Mouse (Mus musculus) CH12.LX (cell line): ENCODE results near the gene Fbxl17. TPM values are rescaled to one million over a fixed set of nuclear protein-coding genes. Genes with fewer than 3 reads are reported as not detected.

Experiments
- DNase-seq: peaks from one replicate; pipeline ENCODE4 v3.0.0-alpha.2; 2013; ENCODE audit errors: extremely low read depth
- H3K27ac ChIP-seq: 2 replicates; pipeline ENCODE4 v1.5.1; 2012; ENCODE audit warnings: low read depth, mild to moderate bottlenecking, control low read depth, moderate library complexity; ENCODE audit not compliant: insufficient read depth
- H3K27me3 ChIP-seq: replicated peaks from 2 replicates; pipeline ENCODE3; 2012; ENCODE audit warnings: inconsistent platforms
- H3K36me3 ChIP-seq, 2 experiments: replicated peaks in 1 of 2; 2 replicates each; pipeline versions ENCODE3 to v1.6.1; 2012; ENCODE audit warnings: inconsistent platforms in 1 of 2, low read length in 1 of 2, mild to moderate bottlenecking in 1 of 2, mixed read lengths in 1 of 2, moderate library complexity in 1 of 2; ENCODE audit not compliant: control insufficient read depth in 1 of 2, insufficient read depth in 1 of 2
- H3K4me1 ChIP-seq, 2 experiments: 2 replicates each; pipeline ENCODE4 v1.6.1; 2012; ENCODE audit warnings: inconsistent platforms in 1 of 2, moderate library complexity in 1 of 2; ENCODE audit not compliant: insufficient read depth in 2 of 2, control insufficient read depth in 1 of 2
- H3K4me2 ChIP-seq: 2 replicates; pipeline ENCODE4 v1.6.1; 2012; ENCODE audit warnings: low read depth, mild to moderate bottlenecking, control low read depth; ENCODE audit not compliant: poor library complexity, insufficient read depth, severe bottlenecking
- H3K4me3 ChIP-seq, 3 experiments: fragments of 150-350 bp in 1 of 3; sonication (generic) in 1 of 3; replicated peaks in 1 of 3; 2 replicates each; pipeline versions ENCODE3 to v1.5.1; 2011 to 2012; ENCODE audit warnings: low read depth in 2 of 3, low read length in 2 of 3, mild to moderate bottlenecking in 2 of 3, moderate library complexity in 2 of 3, control low read depth in 1 of 3, improper control_type of control experiment in 1 of 3, inconsistent platforms in 1 of 3, mixed read lengths in 1 of 3; ENCODE audit not compliant: poor library complexity in 1 of 3
- H3K79me2 ChIP-seq: replicated peaks from 2 replicates; pipeline ENCODE4 v1.6.1; 2012; ENCODE audit warnings: mild to moderate bottlenecking, moderate library complexity; ENCODE audit not compliant: control insufficient read depth, poor library complexity, insufficient read depth, severe bottlenecking; ENCODE audit errors: extremely low read depth
- H3K9ac ChIP-seq: 2 replicates; pipeline ENCODE4 v1.6.1; 2012; ENCODE audit warnings: low read depth, mild to moderate bottlenecking, control low read depth, moderate library complexity; ENCODE audit not compliant: insufficient read depth
- H3K9me3 ChIP-seq: replicated peaks from 2 replicates; pipeline ENCODE3; 2012; ENCODE audit warnings: low read length, inconsistent platforms, mixed read lengths
- BHLHE40 ChIP-seq: IDR thresholded peaks from 2 replicates; pipeline ENCODE4 v1.6.1; 2011; ENCODE audit warnings: mild to moderate bottlenecking, low read depth, low read length, improper control_type of control experiment
- CHD1 ChIP-seq: IDR thresholded peaks from 2 replicates; pipeline ENCODE4 v1.6.1; 2012; ENCODE audit warnings: low read depth, low read length, improper control_type of control experiment, inconsistent platforms
- CTCF ChIP-seq, 2 experiments: IDR thresholded peaks in 1 of 2; conservative IDR thresholded peaks in 1 of 2; 2 replicates each; pipeline ENCODE4 v1.5.1; 2011 to 2012; ENCODE audit warnings: low read depth in 2 of 2, low read length in 2 of 2, improper control_type of control experiment in 1 of 2, inconsistent platforms in 1 of 2, mild to moderate bottlenecking in 1 of 2, moderate library complexity in 1 of 2
- EP300 ChIP-seq: IDR thresholded peaks from 2 replicates; pipeline ENCODE4 v1.6.1; 2011; ENCODE audit warnings: low read length, improper control_type of control experiment
- ETS1 ChIP-seq: conservative IDR thresholded peaks from 2 replicates; pipeline ENCODE4 v1.6.1; 2012; ENCODE audit warnings: low read depth, mild to moderate bottlenecking, inconsistent platforms, low read length, improper control_type of control experiment, moderate library complexity
- GABPA ChIP-seq: IDR thresholded peaks from 2 replicates; pipeline ENCODE4 v1.6.1; 2012; ENCODE audit warnings: low read depth, low read length, improper control_type of control experiment, inconsistent platforms; ENCODE audit not compliant: insufficient replicate concordance
- HCFC1 ChIP-seq: IDR thresholded peaks from 2 replicates; pipeline ENCODE4 v1.6.1; 2012; ENCODE audit warnings: low read depth, mild to moderate bottlenecking, inconsistent platforms, low read length, improper control_type of control experiment
- IRF4 ChIP-seq: IDR thresholded peaks from 2 replicates; pipeline ENCODE4 v1.6.1; 2014; ENCODE audit warnings: low read depth, mild to moderate bottlenecking, inconsistent platforms, low read length, improper control_type of control experiment
- JUND ChIP-seq: conservative IDR thresholded peaks from 2 replicates; pipeline ENCODE4 v1.6.1; 2011; ENCODE audit warnings: low read depth, low read length, improper control_type of control experiment
- MEF2A ChIP-seq: IDR thresholded peaks from 2 replicates; pipeline ENCODE4 v1.6.1; 2014; ENCODE audit warnings: low read depth, mild to moderate bottlenecking, inconsistent platforms, low read length, improper control_type of control experiment, borderline replicate concordance
- MXI1 ChIP-seq: IDR thresholded peaks from 2 replicates; pipeline ENCODE4 v1.6.1; 2011; ENCODE audit warnings: mild to moderate bottlenecking, low read depth, low read length, improper control_type of control experiment
- MYC ChIP-seq: IDR thresholded peaks from 2 replicates; pipeline ENCODE4 v1.6.1; 2011; ENCODE audit warnings: low read depth, mild to moderate bottlenecking, improper control_type of control experiment, low read length
- NELFE ChIP-seq: IDR thresholded peaks from 2 replicates; pipeline ENCODE4 v1.6.1; 2011; ENCODE audit warnings: low read depth, low read length, improper control_type of control experiment
- POLR2AphosphoS2 ChIP-seq: IDR thresholded peaks from 2 replicates; pipeline ENCODE4 v1.6.1; 2011; ENCODE audit warnings: low read depth, low read length, improper control_type of control experiment
- RAD21 ChIP-seq: IDR thresholded peaks from 2 replicates; pipeline ENCODE4 v1.6.1; 2011; ENCODE audit warnings: low read depth, mild to moderate bottlenecking, low read length, improper control_type of control experiment, moderate library complexity
- SMC3 ChIP-seq: IDR thresholded peaks from 2 replicates; pipeline ENCODE4 v1.6.1; 2011; ENCODE audit warnings: low read depth, low read length, improper control_type of control experiment
- TBP ChIP-seq: conservative IDR thresholded peaks from 2 replicates; pipeline ENCODE4 v1.6.1; 2011; ENCODE audit warnings: low read depth, low read length, improper control_type of control experiment
- TCF12 ChIP-seq: IDR thresholded peaks from 2 replicates; pipeline ENCODE4 v1.6.1; 2014; ENCODE audit warnings: low read depth, mild to moderate bottlenecking, inconsistent platforms, low read length, improper control_type of control experiment
- ZC3H11A ChIP-seq: IDR thresholded peaks from 2 replicates; pipeline ENCODE4 v1.6.1; 2012; ENCODE audit warnings: low read depth, mild to moderate bottlenecking, inconsistent platforms, low read length, improper control_type of control experiment
- ZMIZ1 ChIP-seq: IDR thresholded peaks from 2 replicates; pipeline ENCODE4 v1.6.1; 2012; ENCODE audit warnings: low read depth, mild to moderate bottlenecking, inconsistent platforms, low read length, improper control_type of control experiment
- ZNF384 ChIP-seq: IDR thresholded peaks from 2 replicates; pipeline ENCODE4 v1.6.1; 2012; ENCODE audit warnings: low read depth, low read length, improper control_type of control experiment, inconsistent platforms
- dilution Hi-C: fragments of 300-500 bp; cut with MboI; formaldehyde crosslinking; loops from 2 replicates; pipeline ENCODE4 v1.14.3; 2020; ENCODE audit warnings: low sequenced_read_pairs; ENCODE audit not compliant: extremely low pct_unique_long_range_greater_than_20kb, extremely low pct_ligation_motif_present
- in situ Hi-C: fragments of 300-500 bp; cut with MboI; formaldehyde crosslinking; loops from 3 replicates; pipeline ENCODE4 v1.14.3; 2019; ENCODE audit warnings: low sequenced_read_pairs, low pct_ligation_motif_present, low pct_unique_long_range_greater_than_20kb, mixed read lengths
- polyA plus RNA-seq: library from polyadenylated mRNA; unstranded; fragments of >175 nt; gene quantifications from 2 replicates; pipeline ENCODE4 v1.2.1, GENCODE M21; 2012; ENCODE audit warnings: low read depth; ENCODE audit not compliant: insufficient read length
- total RNA-seq, 2 experiments: library from RNA; depleted of rRNA; stranded (reverse); fragments of 300-350 nt in 1 of 2; fragments of >200 nt in 1 of 2; gene quantifications; 2 replicates each; pipeline ENCODE4 v1.2.3; 2012 to 2014

Gene Fbxl17
- total and polyA plus RNA-seq, 3 experiments, result 4.0 to 6.9 (median 4.3) TPM

- Histone ChIP-seq H3K4me2 (no peak overlapping the region), H3K4me3 (no peak overlapping the region), H3K4me1 (peaks cover 0 to 5% of the 10 kb centered on the region in 2 experiments; a peak in 1 of 4 replicates), H3K36me3 (peaks cover 2 to 24% of the 10 kb centered on the region in 2 experiments), H3K9ac (no peak overlapping the region), H3K27me3 (no peaks in the 10 kb centered on the region), H3K27ac (no peak overlapping the region), H3K79me2 (no peaks in the 10 kb centered on the region)
- dilution Hi-C loops (no loop called here), in situ Hi-C loops (no loop called here)
- peak; percentile 60 for DNase-seq
- TF ChIP-seq RAD21, result peak; percentile 90
- TF ChIP-seq SMC3, result peak; percentile 78
- peak; percentile 73 to 89 for TF ChIP-seq CTCF (conservative IDR thresholded peaks at IDR 0.05 in 1 of 2, IDR thresholded peaks at IDR 0.05 in 1 of 2; ENCODE audit: low read depth in 2 of 2, low read length in 2 of 2)
- TF ChIP-seq ZC3H11A, result no peak; the same call in 1 of the 2 replicates
- TF ChIP-seq MXI1, result no peak
- no peak for TF ChIP-seq POLR2AphosphoS2
- TF ChIP-seq, all 38 proteins: peak for 3
- no peaks in the 10 kb centered on the region for H3K9me3 ChIP-seq
Observed at GRCm38 (mm10) chr17:63467866-63468265, 32.0 kb downstream of the Fbxl17 start.

- dilution Hi-C loops, result no loop called here
- no peak overlapping the region for H3K27ac ChIP-seq
- no peak for DNase-seq
- H3K4me1 ChIP-seq, result peaks cover 0 to 5% of the 10 kb centered on the region in 2 experiments; a peak in 1 of 4 replicates
- H3K9ac ChIP-seq, result no peak overlapping the region
- H3K27me3 ChIP-seq, result no peaks in the 10 kb centered on the region
- peaks cover 2 to 21% of the 10 kb centered on the region in 2 experiments for H3K36me3 ChIP-seq
- H3K4me2 ChIP-seq, result no peak overlapping the region
- no peak overlapping the region for H3K4me3 ChIP-seq
- in situ Hi-C loops, result no loop called here
- H3K79me2 ChIP-seq, result no peaks in the 10 kb centered on the region
- no peak for TF ChIP-seq JUND
- no peak for TF ChIP-seq TBP
- no peak for TF ChIP-seq POLR2AphosphoS2
- no peak for TF ChIP-seq ETS1
- no peak for TF ChIP-seq MEF2A
- TF ChIP-seq ZMIZ1, result no peak
- TF ChIP-seq MYC, result no peak
- TF ChIP-seq ZNF384, result no peak
- no peak for TF ChIP-seq SMC3
- TF ChIP-seq HCFC1, result no peak
- no peak for TF ChIP-seq EP300
- TF ChIP-seq TCF12, result no peak
- TF ChIP-seq GABPA, result no peak
- no peak for TF ChIP-seq CHD1
- TF ChIP-seq NELFE, result no peak
- TF ChIP-seq BHLHE40, result no peak
- TF ChIP-seq IRF4, result no peak
- H3K9me3 ChIP-seq, result no peaks in the 10 kb centered on the region
Observed at GRCm38 (mm10) chr17:63465239-63465638, 34.6 kb downstream of the Fbxl17 start.
